In the genomic region with DNA sequence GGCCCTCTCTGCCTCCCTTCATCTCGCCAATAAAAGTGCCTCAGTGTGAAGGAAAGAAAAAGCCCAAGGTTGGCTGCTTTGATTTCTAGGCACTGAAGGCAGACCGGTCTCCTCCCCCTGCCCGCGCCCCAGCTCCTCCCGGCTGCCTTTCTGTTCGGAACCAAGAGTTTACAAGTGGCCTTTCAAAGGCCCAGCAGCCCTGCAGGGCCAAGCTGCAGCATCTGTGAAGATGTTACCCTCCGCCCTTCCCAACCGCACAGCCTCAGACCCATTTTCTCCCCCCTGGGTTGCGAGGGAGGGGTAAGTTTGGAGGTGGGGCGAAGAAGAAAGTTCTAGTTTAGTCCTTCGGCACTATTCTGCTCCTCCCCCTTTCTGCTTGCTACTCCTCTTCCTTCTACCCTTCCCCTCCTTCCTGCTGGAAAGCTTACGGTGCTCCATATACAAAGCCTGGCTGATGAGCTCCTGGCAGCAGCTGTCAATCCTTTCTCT, we compare ENCODE assay signal across 8 mouse cellular contexts.
DNase-seq lines count a peak whose midpoint lies in the region; ATAC-seq and TF ChIP-seq lines count a peak whose summit lies in the region.

No protein-coding gene starts in this region.

- POLR2A ChIA-PET in Patski (lab: Charles Lee) = interaction anchor here (0.5 to 1.0 kb wide), 4 partner anchors 258 to 1071 kb away, joined by 3 read pairs; a partner anchor contains a TSS

- H3K9me3 ChIP-seq in kidney, embryonic 14.5 days (ENCODE audit: control insufficient read depth, low read length) = no peaks in the 10 kb centered on the region
- no peaks in the 10 kb centered on the region for H3K9me3 ChIP-seq in liver, embryonic 12.5 days (replicated peaks)
- H3K9me3 ChIP-seq in neural tube, embryonic 13.5 days = no peaks in the 10 kb centered on the region

- no peak for TF ChIP-seq CTCF in Patski (IDR thresholded peaks at IDR 0.05)

- no peak for DNase-seq in kidney, postnatal 10 days
- DNase-seq in Patski (ENCODE audit: low read depth, low spot score) = no peak
- peak; percentile 75 for DNase-seq in gastrocnemius, postnatal 14 days
- DNase-seq in frontal cortex, postnatal 10 days (ENCODE audit: low spot score in 2 of 2) = no peak
- no peak for DNase-seq in ovary, postnatal 14 days (ENCODE audit: low spot score)

- no peaks in the 10 kb centered on the region for H3K27me3 ChIP-seq in kidney, embryonic 14.5 days (ENCODE audit: control insufficient read depth, insufficient read depth, low read length)
- no peaks in the 10 kb centered on the region for H3K27me3 ChIP-seq in Patski
- H3K27me3 ChIP-seq in liver, embryonic 12.5 days (replicated peaks) = peaks cover 23% of the 10 kb centered on the region
- peaks cover 4% of the 10 kb centered on the region for H3K27me3 ChIP-seq in neural tube, embryonic 13.5 days

- WGBS in kidney, embryonic 14.5 days = under 1% methylated on average over 12 of the region's 12 CpGs
- WGBS in liver, embryonic 12.5 days (ENCODE audit: insufficient replicate concordance) = 7% methylated on average over 12 of the region's 12 CpGs
- 2% methylated on average over 12 of the region's 12 CpGs for WGBS in neural tube, embryonic 13.5 days

- H3K36me3 ChIP-seq in kidney, embryonic 14.5 days (ENCODE audit: control insufficient read depth, insufficient read depth, low read length) = no peaks in the 10 kb centered on the region
- H3K36me3 ChIP-seq in liver, embryonic 12.5 days = no peaks in the 10 kb centered on the region
- H3K36me3 ChIP-seq in neural tube, embryonic 13.5 days = no peaks in the 10 kb centered on the region

- no peak; the same call in 1 of the 2 replicates for ATAC-seq in kidney, embryonic 14.5 days (ENCODE audit: low FRiP score, low TSS enrichment)
- ATAC-seq in Patski = peak; percentile 45
- peak; percentile 18; the same call in 1 of the 2 replicates for ATAC-seq in liver, embryonic 12.5 days
- peak; percentile 25; the same call in 1 of the 2 replicates for ATAC-seq in neural tube, embryonic 13.5 days (ENCODE audit: low read depth)

- peak overlapping the region; percentile 49 for H3K4me2 ChIP-seq in kidney, embryonic 14.5 days (replicated peaks; ENCODE audit: low read depth, low read length)
- peak overlapping the region; percentile 68 for H3K4me2 ChIP-seq in liver, embryonic 12.5 days
- H3K4me2 ChIP-seq in neural tube, embryonic 13.5 days = peak overlapping the region; percentile 69

- intact Hi-C loops in gastrocnemius, postnatal 14 days (cut with DNase I; ENCODE audit: low total_unique reads) = no loop called here

- CTCF ChIA-PET in Patski (lab: Charles Lee) = interaction anchor here (0.9 to 2.6 kb wide), 3 partner anchors 9 to 1076 kb away, joined by 3 to 15 read pairs (median 3); no protein-coding TSS in a partner anchor

- H3K4me3 ChIP-seq in kidney, embryonic 14.5 days (ENCODE audit: low read length) = peak overlapping the region; percentile 52
- H3K4me3 ChIP-seq in liver, embryonic 12.5 days = peak overlapping the region; percentile 56
- peak overlapping the region; percentile 54 for H3K4me3 ChIP-seq in neural tube, embryonic 13.5 days

- H3K9ac ChIP-seq in kidney, embryonic 14.5 days (ENCODE audit: low read depth, low read length) = peak overlapping the region; percentile 64
- no peak overlapping the region for H3K9ac ChIP-seq in liver, embryonic 12.5 days
- peak overlapping the region; percentile 82 for H3K9ac ChIP-seq in neural tube, embryonic 13.5 days

- peaks cover 16% of the 10 kb centered on the region for H3K4me1 ChIP-seq in kidney, embryonic 14.5 days (ENCODE audit: control insufficient read depth, insufficient read depth, low read length)
- H3K4me1 ChIP-seq in liver, embryonic 12.5 days = peaks cover 18% of the 10 kb centered on the region
- peaks cover 22% of the 10 kb centered on the region for H3K4me1 ChIP-seq in neural tube, embryonic 13.5 days (replicated peaks)

- in situ Hi-C loops in Patski (cut with MboI; ENCODE audit: low pct_unique_long_range_greater_than_20kb) = no loop called here

- peak overlapping the region; percentile 95 for H3K27ac ChIP-seq in kidney, embryonic 14.5 days (ENCODE audit: low read depth, low read length)
- peak overlapping the region; percentile 60; the same call in 1 of the 2 replicates for H3K27ac ChIP-seq in liver, embryonic 12.5 days
- H3K27ac ChIP-seq in neural tube, embryonic 13.5 days (replicated peaks) = peak overlapping the region; percentile 96
